Mouse (Mus musculus) neural tube, embryonic 13.5 days (tissue): ENCODE measurements around the gene Lamb2. TPM values are rescaled to one million over a fixed set of nuclear protein-coding genes. Genes with fewer than 3 reads are reported as not detected.
A peak's percentile ranks its signal among the peaks of the same experiment; 100 is the strongest.

Experiments
- ATAC-seq: fragments of 200-750 bp; cut with Nextera tagmentation; 2 replicates; pipeline ENCODE4 v1.8.0; 2017; ENCODE audit warnings: low read depth, mild to moderate bottlenecking, moderate TSS enrichment, moderate library complexity
- H3K27ac ChIP-seq: fragments of 300-500 bp; sonication (generic); replicated peaks from 2 replicates; pipeline ENCODE4 v1.5.1; 2015; ENCODE audit warnings: moderate library complexity, mild to moderate bottlenecking, inconsistent platforms
- H3K27me3 ChIP-seq: fragments of 300-500 bp; sonication (generic); 2 replicates; pipeline ENCODE4 v1.6.1; 2015; ENCODE audit warnings: mild to moderate bottlenecking, inconsistent platforms
- H3K36me3 ChIP-seq: fragments of 300-500 bp; sonication (generic); 2 replicates; pipeline ENCODE4 v1.6.1; 2015; ENCODE audit warnings: mild to moderate bottlenecking, inconsistent platforms
- H3K4me1 ChIP-seq: fragments of 300-500 bp; sonication (generic); replicated peaks from 2 replicates; pipeline ENCODE4 v1.6.1; 2015; ENCODE audit warnings: inconsistent platforms
- H3K4me2 ChIP-seq: fragments of 300-500 bp; sonication (generic); 2 replicates; pipeline ENCODE4 v1.6.1; 2015; ENCODE audit warnings: inconsistent platforms, mild to moderate bottlenecking, moderate library complexity
- H3K4me3 ChIP-seq: fragments of 300-500 bp; sonication (generic); 2 replicates; pipeline ENCODE4 v1.5.1; 2015; ENCODE audit warnings: mild to moderate bottlenecking, inconsistent platforms
- H3K9ac ChIP-seq: fragments of 300-500 bp; sonication (generic); 2 replicates; pipeline ENCODE4 v1.6.1; 2015; ENCODE audit warnings: moderate library complexity, mild to moderate bottlenecking, inconsistent platforms
- H3K9me3 ChIP-seq: fragments of 300-500 bp; sonication (generic); 2 replicates; pipeline ENCODE4 v1.6.1; 2016; ENCODE audit warnings: inconsistent platforms
- WGBS: fragments of 180-500 bp; shearing (Covaris S2); methylation state at CpG from one replicate; pipeline ENCODE4 v1.1.7; 2015; 5-methylcytosine and 5-hydroxymethylcytosine counted together
- polyA plus RNA-seq: library from polyadenylated mRNA; unstranded; fragments of >200 nt; fragmentation: Nextera tagmentation; extraction: Ambion mirVana; gene quantifications from 2 replicates; pipeline ENCODE4 v1.2.1, GENCODE M21; 2015

Lamb2 gene
- polyA plus RNA-seq, 1 experiment from 2014 or later: 21.6 TPM

GRCm38 (mm10) chr9:108499231-108499630 lies 19.7 kb downstream of the Lamb2 start:
- Histone ChIP-seq H3K4me3 (no peak overlapping the region), H3K4me1 (no peaks in the 10 kb centered on the region), H3K4me2 (no peak overlapping the region), H3K9me3 (no peaks in the 10 kb centered on the region), H3K27ac (no peak overlapping the region), H3K9ac (no peak overlapping the region), H3K36me3 (peaks cover 96% of the 10 kb centered on the region), H3K27me3 (no peaks in the 10 kb centered on the region)
- WGBS: 97% methylated on average over 7 of the region's 7 CpGs
- no peak for ATAC-seq

DNA sequence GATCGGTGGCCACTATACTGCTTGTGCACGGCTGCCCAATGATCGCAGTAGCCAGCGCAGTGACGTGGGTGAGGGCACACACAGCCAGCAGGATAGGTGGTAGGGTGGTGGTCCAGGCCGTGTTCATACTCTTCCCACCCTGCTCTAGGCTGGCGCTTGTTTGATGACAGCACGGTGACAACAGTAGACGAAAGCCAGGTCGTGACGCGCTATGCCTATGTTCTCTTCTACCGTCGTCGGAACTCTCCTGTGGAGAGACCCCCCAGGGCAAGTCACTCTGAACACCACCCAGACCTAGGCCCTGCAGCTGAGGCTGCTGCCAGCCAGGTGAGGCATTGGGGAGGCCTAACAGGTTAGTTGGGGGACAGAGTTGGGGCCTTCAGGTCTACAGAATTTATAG lies 20.4 kb downstream of the Lamb2 start:
- ATAC-seq: no peak
- Histone ChIP-seq H3K27ac (no peak overlapping the region), H3K36me3 (peaks cover 89% of the 10 kb centered on the region), H3K4me3 (no peak overlapping the region), H3K9me3 (no peaks in the 10 kb centered on the region), H3K4me1 (no peaks in the 10 kb centered on the region), H3K27me3 (no peaks in the 10 kb centered on the region), H3K9ac (no peak overlapping the region), H3K4me2 (no peak overlapping the region)
- 95% methylated on average over 15 of the region's 15 CpGs for WGBS

DNA sequence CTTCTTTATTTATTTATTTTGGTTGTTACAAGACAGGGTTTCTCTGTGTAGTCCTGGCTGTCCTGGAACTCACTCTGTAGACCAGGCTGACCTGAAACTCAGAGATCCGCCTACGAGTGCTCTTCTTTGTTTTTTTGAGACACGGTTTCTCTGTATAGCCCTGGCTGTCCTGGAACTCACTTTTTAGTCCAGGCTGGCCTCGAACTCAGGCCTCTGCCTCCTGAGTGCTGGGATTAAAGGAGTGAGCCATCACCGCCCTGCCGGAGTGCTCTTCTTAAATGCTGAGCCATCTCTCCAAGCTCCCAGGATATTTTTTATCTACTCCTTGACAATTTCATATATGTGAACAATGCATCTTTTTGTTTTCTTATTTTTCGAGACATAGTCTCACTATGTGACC lies 27.4 kb downstream of the Lamb2 start:
- Histone ChIP-seq H3K4me3 (peak overlapping the region; percentile 73; the same call in 1 of the 2 replicates), H3K4me2 (peak overlapping the region; percentile 93), H3K4me1 (peaks cover 19% of the 10 kb centered on the region), H3K36me3 (peaks cover 45% of the 10 kb centered on the region), H3K27ac (no peak overlapping the region), H3K9ac (0 out of 2 replicates have a peak overlapping the region, but pooled peaks have one; percentile 78), H3K27me3 (no peaks in the 10 kb centered on the region), H3K9me3 (no peaks in the 10 kb centered on the region)
- 85% methylated on average over 7 of the region's 7 CpGs for WGBS
- no peak for ATAC-seq

DNA sequence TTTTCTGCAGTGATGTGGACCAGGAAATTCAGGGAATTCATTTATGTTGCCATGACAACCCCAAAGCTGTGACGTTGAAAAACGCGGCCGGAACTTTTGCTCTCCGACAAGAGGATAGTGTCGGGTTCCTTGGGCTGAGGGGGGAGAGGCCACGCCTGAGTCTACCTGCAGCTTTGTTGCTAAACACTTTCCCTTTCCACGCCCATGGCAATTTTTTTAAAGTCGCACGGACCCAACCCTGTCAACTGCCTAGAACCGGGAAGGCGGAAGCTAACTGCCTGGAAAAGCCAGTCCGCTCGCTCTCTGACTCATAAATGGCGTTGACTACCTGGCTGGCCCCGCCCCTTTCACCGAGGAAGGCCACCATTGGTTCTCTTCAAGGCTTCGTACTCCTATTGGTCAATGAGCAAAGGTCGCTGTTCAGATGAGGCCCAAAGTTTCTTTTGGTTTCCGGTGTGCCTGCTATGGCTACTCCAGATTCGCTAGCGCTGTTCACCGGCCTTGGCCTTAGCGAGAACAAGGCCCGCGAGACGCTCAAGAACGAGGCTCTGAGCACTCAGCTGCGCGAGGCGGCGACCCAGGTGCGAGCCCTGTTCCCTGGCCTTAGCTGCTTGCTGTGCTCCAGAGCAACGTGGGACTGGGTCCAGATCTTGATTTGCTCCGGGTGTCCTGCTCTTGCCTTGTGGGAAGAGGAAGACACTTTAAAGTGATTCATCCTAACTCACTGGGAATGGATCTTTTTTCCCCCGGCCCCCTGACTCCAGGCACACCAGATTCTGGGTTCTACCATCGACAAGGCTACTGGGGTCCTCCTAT lies 28.3 kb downstream of the Lamb2 start, which contains the start of gene Qars:
Gene Qars, plus strand, starts transcription at position 88 of the 816 bp plus-strand sequence.
- under 1% methylated on average over 37 of the region's 37 CpGs for whole genome bisulfite sequencing
- H3K27me3 ChIP-seq: no peaks in the 10 kb centered on the region
- peak within 1 kb of the TSS; percentile 93 for H3K4me2 ChIP-seq
- peaks cover 19% of the 10 kb centered on the region for H3K4me1 ChIP-seq
- H3K27ac ChIP-seq: peak within 1 kb of the TSS; percentile 75
- peak within 1 kb of the TSS; percentile 73 for H3K4me3 ChIP-seq
- H3K36me3 ChIP-seq: peaks cover 45% of the 10 kb centered on the region
- H3K9me3 ChIP-seq: no peaks in the 10 kb centered on the region
- H3K9ac ChIP-seq: peak within 1 kb of the TSS; percentile 78
- ATAC-seq: peak; percentile 97

- H3K27ac ChIP-seq: no peak overlapping the region
- H3K9ac ChIP-seq: peak overlapping the region; percentile 78
- H3K36me3 ChIP-seq: peaks cover 45% of the 10 kb centered on the region
- peak overlapping the region; percentile 93 for H3K4me2 ChIP-seq
- ATAC-seq: no peak
- 85% methylated on average over 7 of the region's 7 CpGs for WGBS
- peak overlapping the region; percentile 73 for H3K4me3 ChIP-seq
- H3K9me3 ChIP-seq: no peaks in the 10 kb centered on the region
- peaks cover 19% of the 10 kb centered on the region for H3K4me1 ChIP-seq
- H3K27me3 ChIP-seq: no peaks in the 10 kb centered on the region
These were observed 29.2 kb downstream of the Lamb2 start for GRCm38 (mm10) chr9:108508776-108509175.

- Histone ChIP-seq H3K4me2 (peak within 1 kb of the TSS; percentile 64), H3K4me1 (peaks cover 33% of the 10 kb centered on the region)
These were observed 37.1 kb downstream of the Lamb2 start, which contains the start of gene Qrich1 for GRCm38 (mm10) chr9:108516380-108517251. TSS of gene Qrich1 (plus strand) at chr9:108516806.

GRCm38 (mm10) chr9:108517253-108517930 lies 37.9 kb downstream of the Lamb2 start:
- peak overlapping the region; percentile 99 for H3K27ac ChIP-seq
- no peaks in the 10 kb centered on the region for H3K27me3 ChIP-seq
- no peaks in the 10 kb centered on the region for H3K9me3 ChIP-seq
- H3K4me1 ChIP-seq: peaks cover 39% of the 10 kb centered on the region
- peak; percentile 82 for ATAC-seq
- peak overlapping the region; percentile 64 for H3K4me2 ChIP-seq
- H3K9ac ChIP-seq: peak overlapping the region; percentile 95
- WGBS: under 1% methylated on average over 75 of the region's 95 CpGs
- H3K36me3 ChIP-seq: peaks cover 34% of the 10 kb centered on the region
- peak overlapping the region; percentile 93 for H3K4me3 ChIP-seq

More at GRCm38 (mm10) chr9:108516380-108517251, 37.1 kb downstream of the Lamb2 start, which contains the start of gene Qrich1:
- 1% methylated on average over 55 of the region's 55 CpGs for WGBS
- H3K36me3 ChIP-seq: peaks cover 41% of the 10 kb centered on the region
- no peaks in the 10 kb centered on the region for H3K9me3 ChIP-seq
- H3K27me3 ChIP-seq: no peaks in the 10 kb centered on the region
- peak within 1 kb of the TSS; percentile 93 for H3K4me3 ChIP-seq
- ATAC-seq: peak; percentile 97
- H3K9ac ChIP-seq: peak within 1 kb of the TSS; percentile 95
- peak within 1 kb of the TSS; percentile 99 for H3K27ac ChIP-seq

- Histone ChIP-seq H3K9me3 (no peaks in the 10 kb centered on the region), H3K4me2 (peak overlapping the region; percentile 64), H3K27ac (peak overlapping the region; percentile 99), H3K36me3 (peaks cover 28% of the 10 kb centered on the region), H3K27me3 (no peaks in the 10 kb centered on the region), H3K9ac (peak overlapping the region; percentile 95), H3K4me3 (peak overlapping the region; percentile 93), H3K4me1 (peaks cover 39% of the 10 kb centered on the region)
- peak; percentile 12 for ATAC-seq
- 0% methylated on average over 13 of the region's 13 CpGs for WGBS
These were observed 38.4 kb downstream of the Lamb2 start for GRCm38 (mm10) chr9:108517931-108518332.

- Histone ChIP-seq H3K27me3 (no peaks in the 10 kb centered on the region), H3K9me3 (no peaks in the 10 kb centered on the region), H3K4me3 (no peak overlapping the region), H3K9ac (no peak overlapping the region), H3K27ac (0 out of 2 replicates have a peak overlapping the region, but pooled peaks have one; percentile 13), H3K4me1 (peaks cover 37% of the 10 kb centered on the region), H3K36me3 (peaks cover 3% of the 10 kb centered on the region; the same call in 1 of the 2 replicates), H3K4me2 (no peak overlapping the region)
- no peak for ATAC-seq
- WGBS: 89% methylated on average over 2 of the region's 2 CpGs
These were observed 42.1 kb downstream of the Lamb2 start for GRCm38 (mm10) chr9:108521604-108522003.

DNA sequence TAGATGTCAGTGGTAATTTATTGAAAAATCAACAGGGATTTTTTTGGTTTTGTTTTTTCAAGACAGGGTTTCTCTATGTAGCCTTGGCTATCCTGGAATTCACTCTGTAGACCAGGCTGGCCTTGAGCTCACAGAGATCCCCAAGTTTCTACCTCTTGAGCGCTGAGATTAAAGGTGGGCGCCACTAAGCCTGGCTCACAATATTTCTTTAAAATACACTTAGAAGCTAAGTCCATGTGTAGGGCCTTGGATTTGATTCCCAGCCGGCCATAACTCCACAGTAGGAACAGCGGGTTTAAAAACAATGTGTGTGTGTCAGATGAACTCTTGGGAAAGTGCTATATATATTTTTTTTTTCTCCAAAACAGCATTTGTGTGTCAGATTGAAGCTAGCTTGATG lies 43.8 kb downstream of the Lamb2 start:
- Histone ChIP-seq H3K27me3 (no peaks in the 10 kb centered on the region), H3K9me3 (no peaks in the 10 kb centered on the region), H3K9ac (no peak overlapping the region), H3K4me2 (no peak overlapping the region), H3K4me1 (peaks cover 37% of the 10 kb centered on the region), H3K36me3 (peaks cover 4% of the 10 kb centered on the region; the same call in 1 of the 2 replicates), H3K27ac (no peak overlapping the region; the same call in 1 of the 2 replicates), H3K4me3 (no peak overlapping the region)
- ATAC-seq: no peak
- WGBS: 97% methylated on average over 4 of the region's 4 CpGs

DNA sequence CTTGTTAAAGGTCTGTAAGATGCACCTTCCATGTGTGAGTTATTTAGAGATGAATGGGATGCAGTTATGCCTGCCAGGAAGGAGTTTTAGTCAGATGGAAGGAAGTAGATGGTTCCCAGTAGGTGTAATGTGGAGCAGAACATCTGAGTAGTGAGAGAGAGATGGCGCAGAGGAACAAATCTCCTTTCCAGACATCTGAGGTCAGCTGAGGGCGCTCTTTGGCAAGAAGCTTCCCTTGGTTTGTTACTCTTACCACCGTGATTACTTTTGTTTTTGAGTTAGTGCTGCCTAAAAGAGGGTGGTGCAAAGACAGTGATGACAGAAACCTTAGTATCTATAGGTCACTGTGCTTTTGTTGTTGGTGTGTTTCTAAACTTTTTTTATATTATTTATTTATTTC lies 45.9 kb downstream of the Lamb2 start:
- H3K27ac ChIP-seq: no peak overlapping the region
- H3K9ac ChIP-seq: no peak overlapping the region
- H3K27me3 ChIP-seq: no peaks in the 10 kb centered on the region
- WGBS: 89% methylated on average over 3 of the region's 3 CpGs
- no peak overlapping the region for H3K4me2 ChIP-seq
- H3K4me1 ChIP-seq: peaks cover 19% of the 10 kb centered on the region
- no peaks in the 10 kb centered on the region for H3K9me3 ChIP-seq
- peaks cover 24% of the 10 kb centered on the region for H3K36me3 ChIP-seq
- no peak overlapping the region for H3K4me3 ChIP-seq
- ATAC-seq: no peak
